Mouse (Mus musculus): ENCODE data around the gene Coro1c.

DNA sequence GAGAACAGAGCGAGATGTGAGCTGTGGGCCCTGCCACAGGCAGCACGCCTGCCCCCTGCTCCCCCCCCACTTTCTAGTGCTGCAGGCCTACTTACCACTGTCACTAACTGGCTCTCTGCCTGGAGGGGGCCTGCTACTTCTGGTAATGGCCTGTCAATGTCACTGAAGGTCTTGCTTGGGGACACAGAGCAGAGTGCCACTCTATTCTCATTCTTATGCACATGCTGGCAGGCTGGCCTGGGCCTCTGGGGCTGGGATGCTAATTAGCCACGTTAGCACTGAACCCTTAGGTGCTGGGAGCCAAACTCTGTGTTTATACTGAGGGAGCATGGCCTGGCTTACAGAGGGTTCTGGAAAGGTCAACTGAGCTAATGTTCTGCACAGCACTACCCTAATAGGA, 52.9 kb downstream of the Coro1c start:
- TF ChIP-seq POLR2A (IDR thresholded peaks at IDR 0.05; ENCODE audit: low read depth, low read length) (no peak), HCFC1 (IDR thresholded peaks at IDR 0.05; ENCODE audit: low read depth, low read length) (no peak), CTCF (conservative IDR thresholded peaks at IDR 0.05 in 1 of 2, IDR thresholded peaks at IDR 0.05 in 1 of 2; ENCODE audit: low read depth in 2 of 2, low read length in 2 of 2) (no peak), E2F4 (IDR thresholded peaks at IDR 0.05; ENCODE audit: insufficient replicate concordance, low read depth, low read length) (no peak), MXI1 (IDR thresholded peaks at IDR 0.05; ENCODE audit: low read depth, low read length) (no peak), USF2 (conservative IDR thresholded peaks at IDR 0.05; ENCODE audit: low read depth, low read length) (no peak), ELF1 (IDR thresholded peaks at IDR 0.05; ENCODE audit: low read depth, low read length) (no peak), NRF1 (IDR thresholded peaks at IDR 0.05; ENCODE audit: low read depth, low read length) (no peak), EP300 (IDR thresholded peaks at IDR 0.05; ENCODE audit: low read length) (no peak)

Data from CH12.LX (cell line).